Mouse (Mus musculus): ENCODE results near the gene Clcn3.

DNA sequence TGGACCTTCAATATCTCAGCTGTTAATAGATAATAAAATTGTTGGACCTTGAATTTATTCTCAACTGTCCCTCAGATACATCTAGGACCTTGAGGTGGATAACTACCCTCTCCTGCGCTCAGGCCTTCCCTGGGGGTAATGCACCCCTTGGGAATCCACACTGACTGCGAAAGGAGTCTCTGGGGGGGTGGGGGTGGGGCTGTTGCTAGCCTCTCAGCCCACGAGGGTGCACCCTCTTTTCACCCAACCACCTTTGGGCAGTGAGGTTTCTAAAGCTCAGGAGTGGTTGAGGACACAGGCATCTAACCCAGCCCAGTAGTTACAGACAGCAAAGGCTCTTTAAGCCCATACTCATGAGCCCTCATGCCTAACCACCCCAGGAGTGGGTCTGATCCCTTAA, 122.4 kb downstream of the Clcn3 start:
- TF ChIP-seq CHD2 (IDR thresholded peaks at IDR 0.05; ENCODE audit: low read depth, low read length) (no peak), HCFC1 (IDR thresholded peaks at IDR 0.05; ENCODE audit: borderline replicate concordance, insufficient read depth, low read length) (no peak), ZC3H11A (IDR thresholded peaks at IDR 0.05; ENCODE audit: borderline replicate concordance, low read depth, low read length) (no peak), MAFK (IDR thresholded peaks at IDR 0.05; ENCODE audit: insufficient read depth, low read depth, low read length) (no peak)

Data from ES-E14 (cell line).